Mouse (Mus musculus): ENCODE measurements around the gene Ccdc81.

Gene Ccdc81

GRCm38 (mm10) chr7:89903442-89904343, at the start of gene Ccdc81:
Ccdc81 (minus strand) TSS chr7:89903629.
- DNase-seq (ENCODE audit: low spot score in 2 of 2): no peak

- no peak for DNase-seq (ENCODE audit: low spot score in 2 of 2)
Observed at GRCm38 (mm10) chr7:89949403-89949802, 46.0 kb upstream of the Ccdc81 start.

GRCm38 (mm10) chr7:89948026-89948425, 44.6 kb upstream of the Ccdc81 start:
- no peak for DNase-seq (ENCODE audit: low spot score in 2 of 2)

- DNase-seq (ENCODE audit: low spot score in 2 of 2): peak; percentile 90 to 93
Observed at GRCm38 (mm10) chr7:89940571-89941463, 37.4 kb upstream of the Ccdc81 start, which contains the start of gene Hikeshi. Hikeshi (minus strand) TSS chr7:89941204.

GRCm38 (mm10) chr7:89939497-89940353, 36.3 kb upstream of the Ccdc81 start:
- DNase-seq (ENCODE audit: low spot score in 2 of 2): no peak

GRCm38 (mm10) chr7:89923441-89924180, 20.2 kb upstream of the Ccdc81 start:
- DNase-seq (ENCODE audit: low spot score in 2 of 2): peak; percentile 31 to 32

GRCm38 (mm10) chr7:89917776-89918175, 14.3 kb upstream of the Ccdc81 start:
- no peak for DNase-seq (ENCODE audit: low spot score in 2 of 2)

- DNase-seq (ENCODE audit: low spot score in 2 of 2): no peak
Observed at GRCm38 (mm10) chr7:89916711-89917110, 13.3 kb upstream of the Ccdc81 start.

GRCm38 (mm10) chr7:89913432-89914158, 10.2 kb upstream of the Ccdc81 start:
- DNase-seq (ENCODE audit: low spot score in 2 of 2): no peak

GRCm38 (mm10) chr7:89912356-89912755, 8.9 kb upstream of the Ccdc81 start:
- DNase-seq (ENCODE audit: low spot score in 2 of 2): no peak

GRCm38 (mm10) chr7:89909711-89910110, 6.3 kb upstream of the Ccdc81 start:
- DNase-seq (ENCODE audit: low spot score in 2 of 2): no peak

GRCm38 (mm10) chr7:89908899-89909621, 5.6 kb upstream of the Ccdc81 start:
- no peak for DNase-seq (ENCODE audit: low spot score in 2 of 2)

- DNase-seq (ENCODE audit: low spot score in 2 of 2): no peak
Observed at GRCm38 (mm10) chr7:89908421-89908820, 5.0 kb upstream of the Ccdc81 start.

- DNase-seq (ENCODE audit: low spot score in 2 of 2): peak; percentile 18 to 55
Observed at GRCm38 (mm10) chr7:89907950-89908349, 4.5 kb upstream of the Ccdc81 start.

- no peak for DNase-seq (ENCODE audit: low spot score in 2 of 2)
Observed at GRCm38 (mm10) chr7:89903007-89903406, 422 bp downstream of the Ccdc81 start.

GRCm38 (mm10) chr7:89891856-89892255, 11.6 kb downstream of the Ccdc81 start:
- DNase-seq (ENCODE audit: low spot score in 2 of 2): no peak

GRCm38 (mm10) chr7:89891412-89891811, 12.0 kb downstream of the Ccdc81 start:
- DNase-seq (ENCODE audit: low spot score in 2 of 2): no peak

- no peak for DNase-seq (ENCODE audit: low spot score in 2 of 2)
Observed at GRCm38 (mm10) chr7:89884551-89884950, 18.9 kb downstream of the Ccdc81 start.

- no peak for DNase-seq (ENCODE audit: low spot score in 2 of 2)
Observed at GRCm38 (mm10) chr7:89879686-89880085, 23.7 kb downstream of the Ccdc81 start.

Measured in frontal cortex, postnatal 10 days (tissue).